Mouse (Mus musculus): ENCODE results near the gene Map2k2.
A peak's percentile ranks its signal among the peaks of the same experiment; 100 is the strongest.

Gene Map2k2

DNA sequence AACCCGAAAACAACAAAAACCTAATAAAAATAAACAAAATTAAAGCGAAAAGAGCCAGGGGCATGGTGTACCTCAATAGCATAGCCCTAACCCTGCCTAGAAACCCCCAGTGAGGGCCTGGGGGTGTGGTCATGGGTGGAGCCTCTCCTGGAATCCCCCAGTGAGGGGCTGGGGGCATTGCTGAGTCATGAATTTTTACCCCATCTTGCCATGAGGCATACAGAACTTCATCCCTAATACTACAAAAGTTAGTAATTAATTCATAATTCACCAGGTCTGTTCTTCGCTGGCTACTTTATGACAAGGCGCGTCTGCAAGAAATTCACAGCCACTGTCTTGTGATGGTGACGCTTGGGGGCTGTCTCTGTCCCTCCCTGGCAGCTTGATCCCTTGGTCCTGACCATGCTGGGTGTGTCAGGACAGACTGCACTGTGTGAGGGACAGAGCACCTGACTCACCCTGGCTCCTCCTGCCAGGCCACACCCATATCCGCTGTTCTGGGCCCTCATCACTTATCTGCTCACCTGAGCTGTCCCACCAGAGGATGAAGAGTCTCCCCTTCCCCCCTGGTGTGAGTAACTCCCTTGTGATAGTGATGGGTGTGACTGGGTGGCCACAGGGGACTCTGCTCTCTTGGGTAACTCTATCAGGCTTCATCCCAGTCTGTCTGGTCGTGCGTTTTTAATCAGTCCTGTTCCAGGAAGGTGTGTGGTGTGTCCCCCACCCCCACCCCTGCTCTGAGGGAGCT is 10.6 kb upstream of the Map2k2 start:
- no peak for DNase-seq (ENCODE audit: low read depth, low spot score)

- peak; percentile 79 for DNase-seq (ENCODE audit: low read depth, low spot score)
Measured at GRCm38 (mm10) chr10:81106113-81106721, 502 bp downstream of the Map2k2 start.

DNA sequence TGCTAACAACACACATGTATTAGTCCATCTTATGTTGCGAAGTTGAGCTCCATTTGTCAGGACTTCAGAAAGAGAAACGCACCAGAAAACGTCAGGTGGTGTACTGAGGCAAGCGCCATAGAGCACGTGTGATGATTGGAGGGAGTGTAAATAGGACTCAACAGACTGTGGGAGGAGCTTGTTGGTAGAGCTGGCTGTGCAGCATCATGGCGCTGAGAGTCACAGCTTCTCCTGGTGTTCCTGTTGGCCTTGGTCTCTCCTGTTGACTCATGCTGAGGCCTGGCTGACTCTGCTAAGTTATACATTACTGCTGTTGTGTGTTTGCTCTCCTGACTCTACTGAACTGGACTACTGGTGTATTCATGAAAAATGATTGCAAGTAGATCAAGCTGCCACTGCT is 7.2 kb downstream of the Map2k2 start:
- no peak for DNase-seq (ENCODE audit: low read depth, low spot score)

DNA sequence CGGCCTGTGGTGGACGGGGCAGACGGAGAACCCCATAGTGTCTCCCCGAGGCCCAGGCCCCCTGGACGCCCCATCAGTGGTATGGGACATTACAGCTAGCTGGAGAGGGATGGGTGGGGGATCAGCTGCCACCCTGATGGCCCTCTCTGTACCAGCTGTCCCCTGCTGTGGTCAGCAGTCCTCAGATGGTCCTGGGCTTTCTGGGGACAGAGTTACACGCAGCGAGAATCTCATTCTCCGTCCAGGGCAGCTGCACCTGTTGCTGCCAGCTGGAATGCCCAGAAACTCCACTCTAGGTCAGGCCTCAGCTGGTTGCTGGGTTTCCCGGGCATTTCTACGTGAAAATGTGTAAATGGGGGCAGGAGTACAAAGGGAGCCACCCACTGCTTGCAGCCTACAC is 13.9 kb downstream of the Map2k2 start:
- DNase-seq (ENCODE audit: low read depth, low spot score) = no peak

- no peak for DNase-seq (ENCODE audit: low read depth, low spot score)
Measured at GRCm38 (mm10) chr10:81120650-81121049, 14.9 kb downstream of the Map2k2 start.

- DNase-seq (ENCODE audit: low read depth, low spot score) = no peak
Measured at GRCm38 (mm10) chr10:81122889-81123288, 17.2 kb downstream of the Map2k2 start.

DNA sequence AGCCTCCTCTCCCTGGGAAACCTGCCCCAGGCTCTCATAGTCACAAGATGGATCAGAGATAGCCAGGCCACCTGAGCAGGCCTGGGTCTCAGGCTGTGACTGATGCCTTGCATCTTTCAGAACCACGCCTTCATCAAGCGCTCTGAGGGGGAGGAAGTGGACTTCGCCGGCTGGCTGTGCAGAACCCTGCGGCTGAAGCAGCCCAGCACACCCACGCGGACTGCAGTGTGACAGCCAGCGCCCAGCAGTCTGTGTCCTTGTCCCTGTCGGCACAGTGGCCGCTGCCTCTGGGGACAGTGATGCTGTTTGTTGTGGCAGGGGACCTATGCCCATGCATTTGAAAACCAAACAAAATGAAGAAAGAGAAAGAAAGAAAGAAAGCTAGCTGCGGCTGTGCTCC is 17.8 kb downstream of the Map2k2 start:
- no peak for DNase-seq (ENCODE audit: low read depth, low spot score)

DNA sequence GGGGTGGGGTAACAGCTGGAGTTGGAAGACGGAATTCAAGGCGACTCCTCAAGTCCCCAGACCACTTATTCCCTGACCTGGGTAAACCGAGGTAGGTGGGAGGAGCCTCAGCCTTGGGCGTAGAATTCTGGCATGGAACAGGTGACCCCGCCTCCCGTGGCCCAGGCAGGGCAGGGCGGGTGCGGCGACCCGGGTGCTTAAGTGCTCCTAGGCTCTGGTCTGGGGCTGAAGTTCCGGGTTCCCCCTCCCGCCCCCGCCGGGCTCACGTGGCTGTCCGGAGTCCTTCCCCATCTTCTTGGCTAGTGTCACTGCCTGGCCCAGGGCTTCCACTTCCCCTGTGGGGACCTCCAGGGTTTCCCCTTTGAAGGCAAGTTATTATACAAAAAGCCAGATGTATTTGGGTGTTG is 28.5 kb downstream of the Map2k2 start:
- no peak for DNase-seq (ENCODE audit: low read depth, low spot score)

- DNase-seq (ENCODE audit: low read depth, low spot score) = no peak
Measured at GRCm38 (mm10) chr10:81134966-81135681, 29.4 kb downstream of the Map2k2 start, which contains the start of gene Zbtb7a. TSS of gene Zbtb7a (plus strand) at chr10:81135220.

GRCm38 (mm10) chr10:81135831-81136705 is 30.4 kb downstream of the Map2k2 start:
- peak; percentile 68 for DNase-seq (ENCODE audit: low read depth, low spot score)

- peak; percentile 56 for DNase-seq (ENCODE audit: low read depth, low spot score)
Measured at GRCm38 (mm10) chr10:81136706-81137231, 31.1 kb downstream of the Map2k2 start.

DNA sequence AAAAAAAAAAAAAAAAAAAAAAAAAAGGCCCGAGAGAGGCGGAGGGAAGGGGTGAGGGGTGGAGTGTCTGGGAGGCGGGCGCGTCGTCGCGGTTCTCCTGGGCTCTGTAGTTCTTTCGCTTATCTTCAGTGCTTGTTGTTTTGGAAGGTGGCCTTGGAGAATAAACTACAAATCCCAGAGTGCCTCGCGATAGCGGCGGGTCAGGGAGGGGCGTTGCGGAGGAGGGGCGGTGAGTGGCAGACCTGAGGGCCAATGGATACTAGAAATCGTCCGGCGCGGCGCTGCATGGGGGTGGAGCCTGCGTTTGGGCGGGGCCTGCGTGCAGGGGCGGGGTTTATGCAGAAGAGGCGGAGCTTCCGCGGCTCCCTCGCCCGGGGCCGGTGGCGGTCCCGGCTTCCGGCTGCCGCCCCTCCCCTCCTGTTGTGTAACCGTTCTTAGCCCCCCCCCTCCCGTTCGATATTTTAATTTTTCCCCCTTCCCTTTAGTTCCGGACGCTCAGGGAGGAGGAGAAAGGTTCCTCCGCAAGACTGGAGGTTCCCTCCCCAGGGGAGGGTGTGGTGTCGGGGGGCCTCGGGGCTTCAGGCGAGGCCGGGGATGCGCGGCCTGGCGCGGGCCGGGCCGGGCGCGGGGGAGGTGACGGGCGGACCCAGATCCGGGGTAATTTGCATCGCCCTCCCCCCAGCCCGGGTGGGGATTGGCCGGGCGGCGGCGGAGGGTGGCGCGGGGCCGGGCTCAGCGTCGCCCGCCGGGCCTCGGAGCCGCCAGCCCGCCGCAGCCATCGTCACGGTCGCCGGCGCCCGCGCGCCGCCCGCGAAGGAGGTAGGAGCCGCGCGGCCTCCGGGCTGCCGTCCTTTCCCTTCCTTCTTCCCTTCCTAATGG is 31.8 kb downstream of the Map2k2 start:
- peak; percentile 99 for DNase-seq (ENCODE audit: low read depth, low spot score)

DNA sequence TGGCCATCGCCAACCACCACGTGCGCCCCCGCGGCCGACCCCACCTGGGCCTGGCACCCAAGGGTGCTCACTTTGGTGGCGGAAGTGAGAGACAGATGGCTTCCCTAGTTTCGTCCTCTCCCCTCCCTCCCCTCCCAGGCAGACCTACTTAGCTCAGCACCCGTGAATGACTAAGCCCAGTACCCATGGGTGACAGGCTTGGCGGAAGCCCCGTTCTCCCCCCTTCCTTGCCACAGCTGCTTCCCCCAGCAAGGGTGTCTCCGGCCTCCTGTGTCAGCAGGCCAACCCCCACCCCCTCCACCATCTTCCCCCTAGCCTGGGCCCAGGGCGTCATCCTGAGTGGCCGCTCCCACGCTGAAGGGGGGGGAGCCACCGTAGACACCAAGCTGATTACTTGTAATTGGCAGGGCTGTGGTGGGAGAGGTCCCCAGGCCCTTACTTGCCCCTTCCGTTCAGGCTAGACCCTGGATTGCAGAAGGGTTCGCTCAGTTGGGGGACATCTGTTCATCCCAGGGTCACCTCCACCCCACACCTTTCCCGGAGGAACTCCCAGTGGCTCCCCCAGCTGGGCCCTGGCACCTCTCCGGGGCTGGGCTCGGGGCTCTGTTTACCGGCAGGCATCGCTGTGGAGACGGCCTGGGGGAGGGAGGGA is 32.5 kb downstream of the Map2k2 start:
- DNase-seq (ENCODE audit: low read depth, low spot score) = peak; percentile 35

GRCm38 (mm10) chr10:81138821-81139528 is 33.3 kb downstream of the Map2k2 start:
- DNase-seq (ENCODE audit: low read depth, low spot score) = no peak

GRCm38 (mm10) chr10:81139529-81139846 is 33.8 kb downstream of the Map2k2 start:
- DNase-seq (ENCODE audit: low read depth, low spot score) = no peak

- no peak for DNase-seq (ENCODE audit: low read depth, low spot score)
Measured at GRCm38 (mm10) chr10:81140005-81140404, 34.3 kb downstream of the Map2k2 start.

GRCm38 (mm10) chr10:81140717-81141454 is 35.2 kb downstream of the Map2k2 start:
- no peak for DNase-seq (ENCODE audit: low read depth, low spot score)

GRCm38 (mm10) chr10:81141455-81142210 is 35.9 kb downstream of the Map2k2 start:
- DNase-seq (ENCODE audit: low read depth, low spot score) = no peak

All from retina, postnatal 7 days (tissue).